Mouse (Mus musculus) cerebellum, adult 2 months (tissue): ENCODE measurements at regions not wholly inside any gene's neighbourhood (a gene's known extent, or its start where the extent isn't known, plus 50 kb on each side); places are given as distances from the start of the nearest gene placed in this dataset.

Source experiments
- DNase-seq, 2 experiments: peaks; one replicate each; pipeline ENCODE4 v3.0.0; 2021
- H3K27ac ChIP-seq: fragments of 200-500 bp; 2 replicates; pipeline ENCODE4 v1.5.1; 2012; ENCODE audit warnings: low read length, control low read depth, inconsistent platforms; ENCODE audit not compliant: insufficient read depth
- H3K27me3 ChIP-seq: fragments of 200-500 bp; 2 replicates; pipeline ENCODE4 v1.6.1; 2012; ENCODE audit warnings: inconsistent platforms, mild to moderate bottlenecking, low read length, moderate library complexity; ENCODE audit not compliant: control insufficient read depth, insufficient read depth
- H3K4me1 ChIP-seq: fragments of 200-500 bp; 2 replicates; pipeline ENCODE4 v1.6.1; 2011; ENCODE audit warnings: low read length; ENCODE audit not compliant: control insufficient read depth, insufficient read depth
- H3K4me3 ChIP-seq: fragments of 200-500 bp; replicated peaks from 2 replicates; pipeline ENCODE3; 2011; ENCODE audit warnings: mild to moderate bottlenecking, low read depth, low read length, control low read depth; ENCODE audit not compliant: insufficient read depth
- CTCF ChIP-seq: fragments of 200-500 bp; IDR thresholded peaks from 2 replicates; pipeline ENCODE4 v1.5.1; 2011; ENCODE audit warnings: low read depth, mild to moderate bottlenecking, control low read depth, low read length, moderate library complexity, borderline replicate concordance; ENCODE audit not compliant: insufficient read depth
- POLR2A ChIP-seq: fragments of 200-500 bp; IDR thresholded peaks from 2 replicates; pipeline ENCODE4 v1.6.1; 2011; ENCODE audit warnings: low read length, control low read depth, borderline replicate concordance; ENCODE audit not compliant: insufficient read depth
- WGBS: fragments of 180-500 bp; shearing (Covaris S2); methylation state at CpG from one replicate; pipeline ENCODE4 v1.1.7; 2018; 5-methylcytosine and 5-hydroxymethylcytosine counted together

DNA sequence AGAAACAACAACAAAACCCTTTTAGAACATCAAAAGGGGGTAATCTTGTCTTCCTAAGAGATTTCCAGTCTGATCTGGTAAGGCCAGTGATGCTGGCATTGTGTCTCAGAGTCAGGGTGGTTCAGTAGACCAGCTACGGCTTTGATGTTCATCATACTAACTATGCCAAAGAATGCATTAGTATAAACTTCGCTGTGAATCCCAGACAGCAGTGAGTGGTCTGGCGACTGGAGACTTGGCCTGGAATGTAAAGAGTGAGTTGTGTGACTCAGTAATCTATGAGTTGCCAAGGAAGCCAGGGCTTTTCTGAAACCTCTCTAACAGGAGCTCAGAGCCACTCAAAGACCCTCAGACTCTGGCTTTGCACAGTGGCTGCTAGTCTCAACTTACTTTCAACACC lies 288.1 kb upstream of the Foxq1 start:
- Histone ChIP-seq H3K27me3 (no peaks in the 10 kb centered on the region), H3K4me3 (no peak overlapping the region), H3K27ac (no peak overlapping the region), H3K4me1 (no peaks in the 10 kb centered on the region)
- TF ChIP-seq POLR2A = no peak
- TF ChIP-seq CTCF = no peak
- WGBS = 62% methylated on average over 3 of the region's 3 CpGs
- DNase-seq = no peak

DNA sequence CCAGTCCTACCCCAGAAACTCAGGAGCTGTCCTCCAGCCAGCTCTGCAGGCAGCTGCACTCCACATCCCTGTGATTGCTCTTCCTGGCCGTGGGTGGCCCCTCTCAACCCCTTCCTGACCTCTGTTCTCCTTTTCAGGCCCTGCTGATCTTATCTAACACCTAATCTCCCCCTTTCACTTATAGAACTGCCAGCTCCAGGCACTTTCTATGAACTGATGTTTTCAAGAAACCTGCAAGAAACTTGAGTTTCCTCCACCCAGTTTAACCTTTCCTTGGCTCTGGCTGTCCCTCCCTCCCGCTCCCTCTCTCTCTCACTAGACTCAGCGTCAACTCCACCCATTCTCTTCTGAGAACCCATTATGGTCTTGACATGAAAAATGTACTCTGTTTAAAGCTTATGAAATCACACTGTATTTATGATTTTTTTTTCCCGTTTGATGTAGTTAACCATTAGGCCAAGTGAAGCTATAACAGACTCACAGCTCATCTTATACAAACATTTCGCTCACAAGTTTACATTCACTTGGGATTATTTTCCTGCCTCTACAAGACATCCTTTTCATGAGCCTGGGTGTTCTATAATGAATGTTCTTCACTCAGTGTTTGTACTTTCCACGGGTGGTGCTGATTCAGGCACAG lies 279.8 kb upstream of the Foxq1 start:
- Histone ChIP-seq H3K4me3 (no peak overlapping the region), H3K27me3 (no peaks in the 10 kb centered on the region), H3K27ac (no peak overlapping the region), H3K4me1 (no peaks in the 10 kb centered on the region)
- TF ChIP-seq POLR2A = no peak
- TF ChIP-seq CTCF = no peak
- no peak for DNase-seq
- WGBS = 79% methylated on average over 6 of the region's 6 CpGs

DNA sequence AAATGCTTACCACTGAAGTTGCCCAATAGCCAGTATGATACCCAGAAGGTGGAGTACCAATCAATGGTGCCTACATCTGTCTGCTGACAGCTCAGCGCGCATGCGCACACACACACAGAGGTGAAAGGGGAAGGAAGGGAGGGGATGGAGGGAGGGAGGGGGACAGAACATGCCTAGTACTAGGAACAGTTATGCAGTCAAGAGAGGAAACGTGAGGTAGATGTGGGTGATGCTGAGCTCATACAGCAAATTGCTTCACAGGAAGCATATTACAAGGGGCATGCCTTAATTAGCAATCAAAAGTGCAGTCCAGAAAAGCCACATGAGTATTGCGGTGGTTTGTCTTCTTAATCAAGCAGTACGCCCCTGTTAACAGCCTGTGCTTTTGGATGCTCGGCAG lies 265.3 kb upstream of the Foxq1 start:
- 89% methylated on average over 7 of the region's 7 CpGs for WGBS
- Histone ChIP-seq H3K27ac (no peak overlapping the region), H3K27me3 (no peaks in the 10 kb centered on the region), H3K4me3 (no peak overlapping the region), H3K4me1 (no peaks in the 10 kb centered on the region)
- no peak for DNase-seq
- TF ChIP-seq CTCF = no peak
- no peak for TF ChIP-seq POLR2A

DNA sequence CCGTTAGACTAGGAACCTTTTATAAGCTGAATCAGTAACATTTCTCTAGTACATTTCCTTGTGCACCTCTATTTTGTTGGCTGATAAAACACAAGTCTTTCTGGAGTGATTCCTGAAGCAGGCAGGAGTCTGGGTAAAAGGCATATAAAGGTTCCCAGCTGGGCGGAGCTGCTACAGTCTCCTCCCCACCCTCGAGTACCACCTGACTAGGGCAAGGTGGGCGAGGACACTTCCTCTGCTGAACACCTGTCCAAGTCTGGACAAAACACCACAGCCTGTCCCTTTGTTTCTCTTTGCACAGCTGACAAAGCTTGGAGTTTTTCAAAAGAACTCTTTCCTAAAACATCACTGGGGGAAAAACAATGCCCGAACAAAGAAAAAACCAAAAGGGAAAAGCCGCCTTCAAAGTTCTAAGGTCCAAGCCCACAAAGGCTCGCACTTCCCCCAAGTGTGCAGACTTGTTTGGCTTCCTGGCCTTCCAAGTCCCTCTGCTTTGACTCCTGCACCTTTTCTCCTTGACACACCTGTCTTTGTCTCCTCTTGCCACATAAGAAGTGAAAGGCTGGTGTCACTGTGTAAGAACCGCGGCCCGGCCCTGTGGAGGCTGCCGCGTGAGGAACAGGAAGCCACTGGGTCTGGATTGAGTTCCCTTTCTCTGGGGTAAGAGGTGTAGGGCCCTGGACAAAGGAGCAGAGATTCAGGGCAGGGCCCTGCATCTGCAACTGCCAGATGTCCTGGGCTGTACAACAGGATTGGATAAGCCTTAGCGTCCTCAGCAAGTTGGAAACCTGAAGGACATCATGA lies 263.1 kb upstream of the Foxq1 start:
- H3K4me3 ChIP-seq = no peak overlapping the region
- no peak overlapping the region for H3K27ac ChIP-seq
- H3K27me3 ChIP-seq = no peaks in the 10 kb centered on the region
- TF ChIP-seq POLR2A = no peak
- no peaks in the 10 kb centered on the region for H3K4me1 ChIP-seq
- no peak for DNase-seq
- 86% methylated on average over 13 of the region's 13 CpGs for WGBS

DNA sequence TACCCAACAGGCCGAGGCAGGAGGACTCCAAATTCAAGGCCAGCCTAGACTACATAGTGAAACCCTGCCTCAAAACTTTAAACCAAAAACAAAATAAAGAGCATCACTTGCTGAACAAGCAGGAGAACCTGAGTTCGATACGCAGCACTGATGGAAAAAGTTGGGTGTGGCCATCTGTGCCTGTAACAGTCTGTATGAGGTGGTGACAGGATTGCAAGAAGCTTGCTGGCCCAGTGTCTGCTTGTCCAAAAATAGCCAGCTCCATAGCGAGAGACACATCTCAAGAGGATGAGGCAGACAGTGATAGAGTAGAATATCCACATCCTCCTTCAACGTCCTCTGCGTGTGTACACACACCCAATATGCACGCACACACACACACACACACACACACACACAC lies 261.9 kb upstream of the Foxq1 start:
- no peak overlapping the region for H3K27ac ChIP-seq
- H3K4me3 ChIP-seq = no peak overlapping the region
- 91% methylated on average over 7 of the region's 7 CpGs for WGBS
- DNase-seq = no peak
- no peaks in the 10 kb centered on the region for H3K27me3 ChIP-seq
- TF ChIP-seq CTCF = no peak
- TF ChIP-seq POLR2A = no peak
- H3K4me1 ChIP-seq = no peaks in the 10 kb centered on the region

DNA sequence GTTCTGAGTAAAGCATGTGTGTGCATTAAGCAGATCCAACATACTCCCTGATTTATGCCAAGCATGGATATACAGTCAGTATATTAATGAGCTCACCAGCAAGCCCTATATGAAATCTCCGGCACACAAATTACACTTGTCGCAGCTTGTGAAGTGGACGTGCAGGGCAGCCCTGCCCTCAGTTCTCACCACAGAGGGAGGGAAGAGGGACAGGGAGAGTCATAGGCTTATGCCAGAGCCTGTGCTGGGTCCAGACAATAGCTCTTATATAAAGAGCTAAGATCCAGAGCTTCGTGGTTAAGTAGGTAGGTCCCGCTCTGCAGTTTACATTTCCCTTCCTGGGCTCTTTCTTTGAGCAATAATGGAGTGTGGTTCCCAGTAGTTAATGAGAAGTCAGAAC lies 252.7 kb upstream of the Foxq1 start:
- no peak for DNase-seq
- Histone ChIP-seq H3K27me3 (no peaks in the 10 kb centered on the region; the same call in 1 of the 2 replicates), H3K4me3 (no peak overlapping the region), H3K27ac (no peak overlapping the region), H3K4me1 (no peaks in the 10 kb centered on the region)
- WGBS = 72% methylated on average over 5 of the region's 5 CpGs
- TF ChIP-seq POLR2A (no peak), CTCF (no peak)

DNA sequence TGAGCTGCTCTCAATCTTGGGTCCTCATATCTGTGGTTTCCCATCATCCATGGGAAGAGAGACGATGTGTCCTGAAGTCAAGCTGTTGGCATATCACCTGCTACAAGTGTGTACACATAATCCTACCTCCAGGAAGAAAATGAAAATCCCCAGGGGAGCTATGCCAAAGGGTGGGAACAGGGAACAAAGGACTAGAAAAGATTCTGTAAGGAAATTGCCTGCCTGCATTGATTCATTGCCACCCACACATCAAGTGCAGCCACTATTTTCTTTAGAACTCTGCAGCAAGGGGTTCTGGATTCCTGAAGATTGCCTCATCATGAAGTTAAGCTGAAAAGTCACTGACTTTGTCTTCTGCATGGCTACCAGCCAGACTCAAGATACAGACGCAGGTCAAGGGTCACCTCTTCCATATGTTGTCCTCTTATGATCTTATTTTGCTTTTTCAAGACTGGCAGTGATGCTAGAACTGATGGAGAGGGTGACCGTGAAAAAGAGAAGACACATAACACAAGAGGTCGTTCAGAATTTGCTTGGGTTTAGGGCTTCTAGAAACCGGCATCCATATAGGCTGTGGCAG lies 251.6 kb upstream of the Foxq1 start:
- H3K4me1 ChIP-seq = no peaks in the 10 kb centered on the region
- DNase-seq = no peak
- no peak overlapping the region for H3K27ac ChIP-seq
- H3K27me3 ChIP-seq = no peaks in the 10 kb centered on the region; the same call in 1 of the 2 replicates
- 79% methylated on average over 5 of the region's 5 CpGs for WGBS
- no peak overlapping the region for H3K4me3 ChIP-seq
- TF ChIP-seq CTCF (no peak), POLR2A (no peak)
